Mouse (Mus musculus) Patski (cell line): ENCODE measurements around the gene Cgnl1. TPM values are rescaled to one million over a fixed set of nuclear protein-coding genes. Genes with fewer than 3 reads are reported as not detected.

Experiments
- ATAC-seq: fragments of 100-300 bp; one replicate; pipeline ENCODE4 v1.8.0; 2021
- CTCF ChIA-PET: fragments of 350-600 bp; sonication (Branson Sonifier 250); formaldehyde crosslinking; loops from one replicate; lab custom pipeline; 2022; ENCODE audit warnings: inconsistent platforms; lab: Charles Lee
- POLR2A ChIA-PET: fragments of 350-600 bp; sonication (Branson Sonifier 250); formaldehyde crosslinking; loops from one replicate; lab custom pipeline; 2022; ENCODE audit warnings: antibody characterized with exemption, inconsistent platforms; lab: Charles Lee
- DNase-seq: peaks from one replicate; pipeline ENCODE4 v3.0.0-alpha.2; 2011; ENCODE audit warnings: low read depth, low spot score
- H3K27me3 ChIP-seq: fragments of 371-371 bp; one replicate; pipeline ENCODE4 v1.5.1; 2021
- CTCF ChIP-seq: fragments of 100-300 bp; IDR thresholded peaks from one replicate; pipeline ENCODE4 v1.5.1; 2021
- in situ Hi-C: fragments of 300-500 bp; cut with MboI; formaldehyde crosslinking; loops from 3 replicates; pipeline ENCODE4 v1.11.1; 2018; ENCODE audit warnings: low pct_unique_long_range_greater_than_20kb, mixed read lengths
- polyA plus RNA-seq: library from polyadenylated mRNA; unstranded; gene quantifications from one replicate; pipeline ENCODE4 v1.2.3, GENCODE M21; 2021

Gene Cgnl1
- polyA plus RNA-seq, 1 experiment from 2014 or later: 114 TPM

DNA sequence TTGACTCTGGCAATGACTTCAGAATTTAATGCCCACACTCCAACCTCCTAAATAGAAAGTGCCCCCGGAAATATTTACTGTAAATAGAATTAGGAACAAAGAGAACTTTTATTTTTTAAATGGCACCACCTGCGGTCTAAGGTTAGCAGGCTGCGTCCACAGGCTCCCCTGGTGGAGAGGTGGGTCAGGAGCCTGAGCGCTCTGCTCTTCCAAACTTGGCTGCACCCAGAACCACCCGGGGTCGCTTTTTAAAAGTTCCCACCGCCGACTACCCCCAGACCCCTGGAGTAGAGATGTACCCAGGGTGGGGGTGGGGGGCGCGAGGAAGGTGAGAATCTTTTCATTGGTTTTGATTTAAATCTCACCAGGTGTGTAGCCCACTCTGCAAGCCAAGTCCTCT, 918 bp downstream of the Cgnl1 start:
- ATAC-seq: no peak
- in situ Hi-C loops: loop anchor here (5.0 kb wide), 1 partner anchor 123 kb away; no protein-coding TSS in a partner anchor
- no peak for DNase-seq
- CTCF ChIA-PET: interaction anchor here (1.0 kb wide), 1 partner anchor 120 kb away, joined by 3 read pairs; no protein-coding TSS in a partner anchor
- H3K27me3 ChIP-seq: no peaks in the 10 kb centered on the region
- POLR2A ChIA-PET: interaction anchor here (1.2 kb wide), 1 partner anchor 35 kb away, joined by 3 read pairs; no protein-coding TSS in a partner anchor
- TF ChIP-seq CTCF: peak; percentile 48

- in situ Hi-C loops: loop anchor here (5.0 kb wide), 1 partner anchor 122 kb away; no protein-coding TSS in a partner anchor
- DNase-seq (no peak), ATAC-seq (no peak)
- POLR2A ChIA-PET: interaction anchor here (0.6 kb wide), 1 partner anchor 28 kb away, joined by 3 read pairs; no protein-coding TSS in a partner anchor
- no peaks in the 10 kb centered on the region for H3K27me3 ChIP-seq
- TF ChIP-seq CTCF: no peak
- CTCF ChIA-PET: interaction anchor here (1.0 to 1.2 kb wide), 2 partner anchors 37 to 119 kb away, joined by 3 to 4 read pairs; no protein-coding TSS in a partner anchor
These were observed 1.7 kb downstream of the Cgnl1 start for GRCm38 (mm10) chr9:71769701-71770100.

- no peak for DNase-seq
- ChIA-PET CTCF (no interaction called here), POLR2A (interaction anchor here (0.6 kb wide), 2 partner anchors 38 kb away, joined by 3 read pairs; no protein-coding TSS in a partner anchor)
These were observed 3.3 kb downstream of the Cgnl1 start for GRCm38 (mm10) chr9:71768119-71768518.

GRCm38 (mm10) chr9:71766902-71767301, 4.5 kb downstream of the Cgnl1 start:
- ChIA-PET CTCF (no interaction called here), POLR2A (interaction anchor here (1.3 kb wide), 1 partner anchor 10 kb away, joined by 3 read pairs; no protein-coding TSS in a partner anchor)
- TF ChIP-seq CTCF: no peak
- H3K27me3 ChIP-seq: no peaks in the 10 kb centered on the region
- ATAC-seq (no peak), DNase-seq (no peak)
- in situ Hi-C loops: no loop called here

More at GRCm38 (mm10) chr9:71768119-71768518, 3.3 kb downstream of the Cgnl1 start:
- in situ Hi-C loops: no loop called here
- no peak for TF ChIP-seq CTCF
- ATAC-seq: no peak
- H3K27me3 ChIP-seq: no peaks in the 10 kb centered on the region

DNA sequence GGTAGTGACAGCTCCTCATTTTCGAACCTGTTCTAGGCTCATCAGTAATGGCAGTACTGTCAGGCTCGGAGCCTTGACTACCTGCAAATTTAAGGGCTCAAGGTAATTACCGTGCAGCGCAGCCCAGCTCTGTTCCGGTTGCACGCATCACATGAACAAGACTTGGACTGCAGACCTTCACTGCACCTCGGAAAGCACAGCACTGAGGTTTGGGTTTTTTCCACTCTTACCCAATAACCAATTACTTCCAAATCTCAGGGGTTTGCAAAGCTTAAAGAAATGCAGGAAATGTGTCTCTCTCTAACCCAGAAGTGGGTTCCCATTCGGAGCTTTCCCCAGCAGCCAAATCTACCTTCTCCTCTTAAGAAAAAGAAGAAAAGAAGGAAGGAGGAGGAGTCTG, 5.1 kb downstream of the Cgnl1 start:
- ChIA-PET CTCF (interaction anchor here (1.1 kb wide), 1 partner anchor 120 kb away, joined by 3 read pairs; no protein-coding TSS in a partner anchor), POLR2A (interaction anchor here (1.3 kb wide), 1 partner anchor 9 kb away, joined by 3 read pairs; no protein-coding TSS in a partner anchor)
- in situ Hi-C loops: no loop called here
- TF ChIP-seq CTCF: no peak
- DNase-seq (no peak), ATAC-seq (no peak)
- no peaks in the 10 kb centered on the region for H3K27me3 ChIP-seq

GRCm38 (mm10) chr9:71764551-71764950, 6.9 kb downstream of the Cgnl1 start:
- no peak for TF ChIP-seq CTCF
- CTCF ChIA-PET: interaction anchor here (1.1 kb wide), 1 partner anchor 28 kb away, joined by 3 read pairs; no protein-coding TSS in a partner anchor
- ATAC-seq: no peak
- DNase-seq: no peak
- in situ Hi-C loops: no loop called here
- H3K27me3 ChIP-seq: no peaks in the 10 kb centered on the region
- POLR2A ChIA-PET: no interaction called here

- H3K27me3 ChIP-seq: no peaks in the 10 kb centered on the region
- ChIA-PET POLR2A (no interaction called here), CTCF (interaction anchor here (1.2 kb wide), 1 partner anchor 98 kb away, joined by 3 read pairs; no protein-coding TSS in a partner anchor)
- DNase-seq (no peak), ATAC-seq (no peak)
- no peak for TF ChIP-seq CTCF
- in situ Hi-C loops: no loop called here
These were observed 8.1 kb downstream of the Cgnl1 start for GRCm38 (mm10) chr9:71763273-71763672.

- in situ Hi-C loops: no loop called here
- ChIA-PET CTCF (interaction anchor here (2.7 kb wide), 1 partner anchor 14 kb away, joined by 7 read pairs; no protein-coding TSS in a partner anchor), POLR2A (no interaction called here)
- H3K27me3 ChIP-seq: no peaks in the 10 kb centered on the region
- peak; percentile 57 for TF ChIP-seq CTCF
- ATAC-seq (no peak), DNase-seq (no peak)
These were observed 9.7 kb downstream of the Cgnl1 start for GRCm38 (mm10) chr9:71761663-71762062.

DNA sequence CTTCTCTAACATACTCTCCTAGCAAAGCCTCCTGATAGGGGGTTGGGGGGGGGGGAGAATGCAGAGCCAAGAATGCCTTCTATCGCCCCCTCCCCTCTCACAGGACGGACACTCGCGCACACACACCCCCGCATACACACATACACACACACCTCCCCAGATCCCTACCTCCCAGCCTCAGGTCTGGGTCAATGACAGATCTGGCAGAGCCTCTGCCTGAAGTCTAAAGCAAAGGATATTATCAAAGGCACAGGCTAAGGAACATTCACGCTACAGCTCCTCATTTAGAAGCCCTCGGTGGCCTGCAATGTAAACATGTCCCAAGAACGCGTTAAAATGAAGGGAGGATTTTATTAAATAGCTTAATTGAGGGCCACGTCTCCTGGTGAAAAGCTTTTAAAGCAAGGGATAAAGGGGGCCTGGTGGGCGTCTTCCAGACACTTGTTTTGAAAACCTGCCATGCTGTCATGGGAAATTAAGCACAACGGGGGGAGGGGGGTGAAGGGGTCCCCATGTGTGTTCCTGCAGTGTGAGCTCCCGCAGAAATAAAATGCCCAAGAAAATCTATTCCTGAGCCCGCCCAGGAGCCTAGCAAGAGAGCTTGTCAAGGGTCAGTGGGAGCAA, 10.8 kb downstream of the Cgnl1 start:
- no peak for TF ChIP-seq CTCF
- ChIA-PET POLR2A (no interaction called here), CTCF (interaction anchor here (1.2 to 2.7 kb wide), 3 partner anchors 13 to 144 kb away, joined by 4 to 7 read pairs (median 5); no protein-coding TSS in a partner anchor)
- in situ Hi-C loops: no loop called here
- DNase-seq: no peak
- no peaks in the 10 kb centered on the region for H3K27me3 ChIP-seq
- ATAC-seq: no peak

GRCm38 (mm10) chr9:71759893-71760292, 11.5 kb downstream of the Cgnl1 start:
- in situ Hi-C loops: no loop called here
- POLR2A ChIA-PET: no interaction called here
- no peak for ATAC-seq
- CTCF ChIA-PET: interaction anchor here (1.2 to 2.7 kb wide), 4 partner anchors 13 to 143 kb away, joined by 3 to 7 read pairs (median 4); no protein-coding TSS in a partner anchor
- no peak for TF ChIP-seq CTCF
- no peaks in the 10 kb centered on the region for H3K27me3 ChIP-seq
- no peak for DNase-seq

- in situ Hi-C loops: no loop called here
- no peak for DNase-seq
- ChIA-PET POLR2A (interaction anchor here (0.6 to 1.2 kb wide), 2 partner anchors 9 to 21 kb away, joined by 3 to 4 read pairs; no protein-coding TSS in a partner anchor), CTCF (interaction anchor here (0.8 to 1.2 kb wide), 2 partner anchors 24 to 31 kb away, joined by 3 read pairs; no protein-coding TSS in a partner anchor)
- no peaks in the 10 kb centered on the region for H3K27me3 ChIP-seq
- no peak for ATAC-seq
- TF ChIP-seq CTCF: no peak
These were observed 14.0 kb downstream of the Cgnl1 start for GRCm38 (mm10) chr9:71757386-71757785.
